Mouse (Mus musculus) C2C12 (cell line): ENCODE results near the gene Mindy2. TPM values are rescaled to one million over a fixed set of nuclear protein-coding genes. Genes with fewer than 3 reads are reported as not detected.

Experiments
- H3K27me3 ChIP-seq: one replicate; pipeline ENCODE4 v1.6.1; 2011; ENCODE audit not compliant: control insufficient read depth, insufficient read depth, insufficient read length
- H3K36me3 ChIP-seq: one replicate; pipeline ENCODE4 v1.6.1; 2011; ENCODE audit not compliant: control insufficient read depth, insufficient read depth
- H3K4me3 ChIP-seq: one replicate; pipeline ENCODE4 v1.5.1; 2011; ENCODE audit warnings: mild to moderate bottlenecking, control low read depth; ENCODE audit not compliant: poor library complexity, insufficient read depth, severe bottlenecking
- H3K79me2 ChIP-seq: one replicate; pipeline ENCODE4 v1.6.1; 2011; ENCODE audit not compliant: control insufficient read depth, insufficient read depth
- H3K79me3 ChIP-seq: one replicate; pipeline ENCODE4 v1.6.1; 2011; ENCODE audit warnings: low read depth, control low read depth
- H3ac ChIP-seq: one replicate; pipeline ENCODE3; 2011; ENCODE audit warnings: low read depth; ENCODE audit not compliant: control insufficient read depth, insufficient read length
- CEBPB ChIP-seq: IDR thresholded peaks from one replicate; pipeline ENCODE4 v1.6.1; 2011; ENCODE audit warnings: low read depth, mild to moderate bottlenecking, control low read depth, moderate library complexity
- CTCF ChIP-seq: IDR thresholded peaks from one replicate; pipeline ENCODE4 v1.5.1; 2011; ENCODE audit not compliant: control insufficient read depth, insufficient read depth, insufficient read length
- FOSL1 ChIP-seq: IDR thresholded peaks from one replicate; pipeline ENCODE4 v1.8.0; 2011; ENCODE audit warnings: mild to moderate bottlenecking, low read length; ENCODE audit not compliant: poor library complexity, insufficient read depth, severe bottlenecking
- MAX ChIP-seq: IDR thresholded peaks from one replicate; pipeline ENCODE4 v1.6.1; 2011; ENCODE audit warnings: mild to moderate bottlenecking, control low read depth
- MYOD1 ChIP-seq: IDR thresholded peaks from one replicate; pipeline ENCODE4 v1.6.1; 2011; ENCODE audit warnings: low read depth; ENCODE audit not compliant: control insufficient read depth, insufficient read length
- MYOG ChIP-seq: IDR thresholded peaks from one replicate; pipeline ENCODE4 v1.6.1; 2011; ENCODE audit not compliant: control insufficient read depth, insufficient read length; ENCODE audit errors: extremely low read depth
- USF1 ChIP-seq: IDR thresholded peaks from one replicate; pipeline ENCODE4 v1.6.1; 2011; ENCODE audit warnings: low read depth, mild to moderate bottlenecking, control low read depth, moderate library complexity
- polyA plus RNA-seq: library from polyadenylated mRNA; unstranded; fragments of >200 nt; fragmentation: generic; extraction: Trizol; gene quantifications from one replicate; pipeline ENCODE4 v1.2.1, GENCODE M21; 2012; ENCODE audit warnings: missing spikeins

The Mindy2 gene
- polyA plus RNA-seq, 1 experiment, result 1.3 TPM

- Histone ChIP-seq H3K79me3 (no peaks in the 10 kb centered on the region), H3K79me2 (no peaks in the 10 kb centered on the region), H3K27me3 (no peaks in the 10 kb centered on the region), H3ac (no peak overlapping the region), H3K36me3 (peaks cover 77% of the 10 kb centered on the region), H3K4me3 (no peak overlapping the region)
- TF ChIP-seq MYOG (no peak), CTCF (no peak), MAX (no peak), CEBPB (no peak), FOSL1 (no peak), MYOD1 (no peak), USF1 (no peak)
These were observed 69.8 kb downstream of the Mindy2 start for GRCm38 (mm10) chr9:70587171-70587570.

- no peaks in the 10 kb centered on the region for H3K79me3 ChIP-seq
- H3K79me2 ChIP-seq, result no peaks in the 10 kb centered on the region
- no peaks in the 10 kb centered on the region for H3K27me3 ChIP-seq
- H3K36me3 ChIP-seq, result peaks cover 88% of the 10 kb centered on the region
- TF ChIP-seq MAX (no peak), FOSL1 (no peak), USF1 (no peak), CEBPB (no peak), MYOD1 (no peak), CTCF (no peak), MYOG (no peak)
- H3K4me3 ChIP-seq, result no peak overlapping the region
- H3ac ChIP-seq, result no peak overlapping the region
These were observed 71.8 kb downstream of the Mindy2 start for GRCm38 (mm10) chr9:70585172-70585571.

GRCm38 (mm10) chr9:70584641-70585040, 72.3 kb downstream of the Mindy2 start:
- H3K36me3 ChIP-seq, result peaks cover 89% of the 10 kb centered on the region
- no peaks in the 10 kb centered on the region for H3K79me3 ChIP-seq
- no peak overlapping the region for H3K4me3 ChIP-seq
- no peak overlapping the region for H3ac ChIP-seq
- TF ChIP-seq MAX (no peak), MYOG (no peak), USF1 (no peak), MYOD1 (no peak), FOSL1 (no peak), CTCF (no peak), CEBPB (no peak)
- H3K79me2 ChIP-seq, result no peaks in the 10 kb centered on the region
- H3K27me3 ChIP-seq, result no peaks in the 10 kb centered on the region

- no peak overlapping the region for H3ac ChIP-seq
- no peaks in the 10 kb centered on the region for H3K79me3 ChIP-seq
- H3K36me3 ChIP-seq, result peaks cover 75% of the 10 kb centered on the region
- no peaks in the 10 kb centered on the region for H3K79me2 ChIP-seq
- TF ChIP-seq MYOD1 (no peak), FOSL1 (no peak), MAX (no peak)
- H3K27me3 ChIP-seq, result no peaks in the 10 kb centered on the region
- no peak overlapping the region for H3K4me3 ChIP-seq
These were observed 76.0 kb downstream of the Mindy2 start for GRCm38 (mm10) chr9:70580956-70581355.

GRCm38 (mm10) chr9:70578123-70578522, 78.9 kb downstream of the Mindy2 start:
- peaks cover 68% of the 10 kb centered on the region for H3K36me3 ChIP-seq
- no peaks in the 10 kb centered on the region for H3K79me2 ChIP-seq
- TF ChIP-seq MYOG (no peak), USF1 (no peak), CEBPB (no peak), CTCF (no peak), MYOD1 (no peak), FOSL1 (no peak), MAX (no peak)
- no peak overlapping the region for H3K4me3 ChIP-seq
- no peaks in the 10 kb centered on the region for H3K79me3 ChIP-seq
- no peaks in the 10 kb centered on the region for H3K27me3 ChIP-seq
- H3ac ChIP-seq, result no peak overlapping the region

GRCm38 (mm10) chr9:70570351-70570750, 86.6 kb downstream of the Mindy2 start:
- Histone ChIP-seq H3K4me3 (no peak overlapping the region), H3K79me2 (peaks cover 14% of the 10 kb centered on the region), H3K79me3 (peaks cover 5% of the 10 kb centered on the region), H3K27me3 (no peaks in the 10 kb centered on the region), H3K36me3 (peaks cover 33% of the 10 kb centered on the region), H3ac (no peak overlapping the region)
- TF ChIP-seq CTCF (no peak), CEBPB (no peak), FOSL1 (no peak), MAX (no peak), MYOD1 (no peak), MYOG (no peak), USF1 (no peak)
